Mouse (Mus musculus): ENCODE data around the gene Prkn.
A peak's percentile ranks its signal among the peaks of the same experiment; 100 is the strongest.

Prkn gene

DNA sequence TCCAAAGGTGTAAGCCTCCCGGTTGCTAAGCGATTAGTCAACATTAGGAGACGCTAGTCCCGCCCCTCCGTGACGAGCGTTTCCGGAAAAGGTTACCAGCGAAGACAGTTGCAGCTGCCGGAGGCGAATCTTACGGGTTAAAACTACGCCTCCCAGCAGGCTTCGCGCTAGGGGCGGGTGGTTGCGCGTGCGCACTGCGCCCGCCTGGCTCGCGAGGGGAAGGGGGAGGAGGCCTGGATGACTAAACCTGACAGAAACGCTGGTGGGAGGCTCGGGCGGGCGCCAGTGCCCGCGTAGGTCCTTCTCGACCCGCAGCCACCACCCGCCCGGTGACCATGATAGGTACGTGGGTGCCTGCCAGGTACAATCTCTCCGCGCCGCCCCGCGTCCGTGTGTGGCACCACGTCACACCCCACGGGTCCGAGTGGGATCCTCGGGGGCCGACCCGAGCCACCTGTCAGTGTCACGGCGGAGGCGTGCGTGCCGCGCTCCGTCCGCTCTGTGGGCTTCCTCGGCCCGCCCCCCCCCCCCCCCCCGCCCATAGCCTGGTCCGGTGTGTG is at the start of gene Prkn, which contains the start of gene Pacrg:
Gene Prkn, plus strand, starts transcription at position 237 of the 560 bp plus-strand sequence.
Gene Pacrg, minus strand, starts transcription at position 164 of the 560 bp plus-strand sequence.
- DNase-seq (ENCODE audit: low spot score in 2 of 2): peak; percentile 89 to 94

GRCm38 (mm10) chr17:10791661-10792060 is 48.5 kb upstream of the Prkn start:
- no peak for DNase-seq (ENCODE audit: low spot score in 2 of 2)

- no peak for DNase-seq (ENCODE audit: low spot score in 2 of 2)
Measured at GRCm38 (mm10) chr17:10806692-10807091, 33.5 kb upstream of the Prkn start.

- no peak for DNase-seq (ENCODE audit: low spot score in 2 of 2)
Measured at GRCm38 (mm10) chr17:10807261-10807998, 32.8 kb upstream of the Prkn start.

DNA sequence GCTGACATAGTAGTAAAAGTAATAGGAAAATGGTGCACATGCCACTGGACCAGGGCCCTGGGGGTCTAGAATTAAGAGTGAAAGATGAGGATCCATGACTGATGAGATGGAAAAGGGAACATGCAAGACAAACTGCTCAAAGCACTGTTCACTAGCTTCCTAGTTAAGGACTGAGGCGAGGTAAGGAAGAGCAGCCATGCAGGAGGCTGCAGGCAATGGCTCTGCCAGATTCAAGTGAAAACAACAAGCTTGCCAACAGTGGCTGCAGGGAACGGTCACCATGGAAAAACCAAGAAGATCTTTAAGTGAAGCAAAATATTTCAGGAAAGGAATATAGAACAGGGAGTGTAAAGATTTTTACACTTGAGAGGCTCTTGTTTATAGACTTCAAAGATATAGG is 31.6 kb upstream of the Prkn start:
- DNase-seq (ENCODE audit: low spot score in 2 of 2): no peak

- DNase-seq (ENCODE audit: low spot score in 2 of 2): no peak
Measured at GRCm38 (mm10) chr17:10818971-10819370, 21.2 kb upstream of the Prkn start.

DNA sequence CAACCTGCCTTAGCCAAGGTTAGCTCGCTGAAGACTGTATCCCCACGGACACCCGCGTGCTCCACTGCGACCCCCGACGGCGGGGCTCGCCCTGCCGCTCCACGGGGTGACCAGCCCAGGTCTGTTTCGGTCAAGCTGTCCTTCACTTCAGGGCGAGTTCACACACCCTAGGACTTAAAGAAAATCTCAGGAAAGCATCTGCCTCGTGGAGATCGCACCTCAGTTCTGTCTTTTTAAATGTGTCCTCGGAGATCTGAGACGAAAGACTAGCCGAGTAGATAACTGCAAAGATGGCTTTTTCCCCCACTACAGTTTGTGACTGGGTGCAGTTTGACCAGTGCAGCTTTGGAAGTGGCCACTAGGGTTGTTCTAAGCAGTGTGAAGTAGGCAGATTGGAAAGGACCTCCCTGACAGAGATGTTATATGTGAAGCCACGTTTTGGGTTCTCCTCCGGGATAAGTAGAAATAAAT is 582 bp downstream of the Prkn start:
- DNase-seq (ENCODE audit: low spot score in 2 of 2): peak; percentile 14 to 31

DNA sequence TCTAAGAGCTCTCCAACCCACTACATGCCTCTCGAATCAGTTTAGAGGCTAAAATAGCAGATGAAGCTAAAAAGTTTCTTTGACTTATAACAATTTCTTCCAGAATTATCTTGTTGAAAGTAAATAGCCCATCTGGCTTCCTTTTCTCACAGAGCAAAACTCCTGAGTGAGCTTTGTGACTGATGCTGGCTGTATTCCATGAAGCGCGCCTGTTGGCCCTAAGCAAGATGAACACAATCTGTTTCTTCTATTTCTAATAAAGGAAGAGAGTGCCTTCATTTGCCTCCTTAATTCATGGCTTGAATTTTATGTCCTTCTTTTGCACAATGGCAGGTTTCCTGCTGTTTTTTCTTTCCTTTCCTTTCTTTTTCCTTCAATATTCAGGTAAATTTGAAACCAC is 14.0 kb downstream of the Prkn start:
- no peak for DNase-seq (ENCODE audit: low spot score in 2 of 2)

- no peak for DNase-seq (ENCODE audit: low spot score in 2 of 2)
Measured at GRCm38 (mm10) chr17:10874208-10875187, 34.3 kb downstream of the Prkn start.

DNA sequence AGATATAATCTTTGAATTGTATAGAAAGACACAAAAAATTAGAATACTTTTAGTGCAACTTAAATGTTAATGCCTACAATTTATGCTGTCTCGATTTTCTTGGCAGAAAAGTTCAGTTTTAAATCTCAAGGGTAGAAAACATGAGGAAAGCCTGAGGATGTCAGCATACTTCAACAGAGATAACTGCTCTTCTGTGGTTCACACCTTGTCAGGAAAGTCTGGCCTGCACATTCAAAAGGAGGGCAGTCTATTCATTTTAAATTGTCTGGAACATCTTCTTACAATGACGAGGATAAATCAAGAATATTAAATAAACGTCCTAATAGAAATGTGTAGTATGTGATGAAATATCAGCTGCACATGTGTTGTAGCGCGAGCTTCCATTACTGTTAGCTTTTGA is 38.8 kb downstream of the Prkn start:
- no peak for DNase-seq (ENCODE audit: low spot score in 2 of 2)

DNA sequence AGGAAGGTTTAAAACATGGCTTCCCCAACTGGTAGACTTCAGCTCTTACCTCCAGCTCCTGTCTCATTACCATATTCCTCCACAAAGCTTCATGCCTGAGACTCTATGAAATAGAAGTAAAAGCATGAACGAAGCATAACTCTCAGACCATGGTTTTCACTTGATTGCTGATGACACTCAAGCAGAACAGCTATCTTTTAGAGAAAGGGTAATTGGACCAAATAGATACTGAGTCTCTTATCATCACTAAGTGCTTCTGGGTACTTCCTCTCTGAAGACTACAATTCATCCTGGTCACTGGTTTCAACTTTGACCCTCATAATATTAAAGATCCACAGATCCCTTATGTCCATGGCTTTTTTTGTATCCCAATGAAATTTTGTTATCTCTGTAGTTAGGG is 42.1 kb downstream of the Prkn start:
- DNase-seq (ENCODE audit: low spot score in 2 of 2): no peak

DNA sequence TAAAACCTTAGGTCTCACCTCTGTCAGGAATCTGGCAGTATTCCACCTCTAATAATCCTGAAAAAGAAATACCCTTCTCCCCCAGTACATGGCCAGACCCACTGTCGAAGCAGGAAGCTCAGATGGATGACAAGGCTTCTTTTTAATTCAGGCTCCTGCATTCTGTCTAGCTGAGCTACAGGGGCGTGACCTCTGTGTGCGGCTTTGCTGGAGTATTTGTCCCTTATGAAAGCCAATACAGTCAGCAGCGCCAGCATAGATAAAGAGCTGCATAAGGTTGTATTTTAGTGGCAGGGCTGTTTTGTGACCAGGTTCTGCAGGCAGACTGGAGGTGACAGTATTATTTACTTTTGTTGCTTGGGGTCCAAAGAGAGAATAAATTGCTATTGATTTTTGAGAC is 47.7 kb downstream of the Prkn start:
- no peak for DNase-seq (ENCODE audit: low spot score in 2 of 2)

GRCm38 (mm10) chr17:10901686-10902228 is 61.6 kb downstream of the Prkn start:
- DNase-seq (ENCODE audit: low spot score in 2 of 2): no peak

DNA sequence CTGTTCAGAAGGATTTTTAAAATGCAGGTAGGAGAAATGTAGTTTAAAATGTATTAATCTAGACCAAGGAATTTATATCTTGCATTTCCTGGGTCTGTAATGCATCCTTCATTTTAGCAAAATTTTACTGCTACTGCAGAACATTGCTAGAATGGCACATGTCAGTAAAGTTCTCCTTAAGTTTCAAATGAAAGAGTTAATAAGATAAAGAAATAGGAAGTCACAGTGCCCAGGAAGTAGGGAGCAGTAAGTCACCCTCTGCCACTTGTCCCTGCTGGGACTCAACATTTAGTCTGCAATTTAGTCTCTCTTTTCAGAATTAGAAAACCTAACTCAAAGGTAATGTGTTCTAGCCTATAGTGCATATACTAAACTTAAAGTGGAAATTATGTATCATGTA is 96.5 kb downstream of the Prkn start:
- DNase-seq (ENCODE audit: low spot score in 2 of 2): no peak

DNA sequence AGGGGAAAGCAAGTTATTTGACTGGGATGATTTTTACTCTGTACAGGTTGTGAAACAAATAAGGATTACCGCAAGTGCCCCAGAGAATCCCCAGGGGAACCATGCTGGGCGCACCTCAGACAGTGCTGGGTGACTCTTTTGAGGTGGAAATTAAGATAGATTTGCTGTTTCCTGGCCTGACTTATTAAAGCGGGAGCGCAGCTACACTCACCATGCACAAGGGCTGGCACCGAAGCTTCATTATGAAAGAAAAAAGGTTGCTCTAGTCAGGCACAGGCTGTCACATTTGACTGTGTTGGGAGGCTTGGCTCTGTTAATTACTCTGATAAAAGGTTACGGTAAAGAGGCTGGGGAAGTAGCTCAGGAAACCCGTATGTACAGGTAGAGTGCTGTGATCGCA is 97.7 kb downstream of the Prkn start:
- no peak for DNase-seq (ENCODE audit: low spot score in 2 of 2)

GRCm38 (mm10) chr17:10938755-10939154 is 98.6 kb downstream of the Prkn start:
- no peak for DNase-seq (ENCODE audit: low spot score in 2 of 2)

DNA sequence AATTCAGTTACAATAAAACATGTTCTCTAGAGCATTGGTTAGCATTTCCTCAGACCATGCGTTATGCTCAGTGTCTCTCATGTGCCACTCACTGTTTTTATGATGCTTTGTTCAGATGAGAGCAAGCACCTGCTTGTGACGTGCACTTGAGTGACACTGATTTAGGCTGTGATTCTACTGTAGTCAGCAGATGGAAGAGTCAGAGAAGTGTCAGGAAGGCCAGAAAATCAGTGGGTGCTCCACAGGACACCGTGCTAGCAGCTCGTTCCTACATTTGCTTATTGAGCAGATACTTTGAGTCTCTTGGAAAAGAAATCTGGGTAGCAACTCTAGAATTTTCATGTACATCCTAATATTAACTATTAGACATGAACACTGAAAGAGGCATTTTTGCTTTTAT is 106.4 kb downstream of the Prkn start:
- DNase-seq (ENCODE audit: low spot score in 2 of 2): no peak

DNA sequence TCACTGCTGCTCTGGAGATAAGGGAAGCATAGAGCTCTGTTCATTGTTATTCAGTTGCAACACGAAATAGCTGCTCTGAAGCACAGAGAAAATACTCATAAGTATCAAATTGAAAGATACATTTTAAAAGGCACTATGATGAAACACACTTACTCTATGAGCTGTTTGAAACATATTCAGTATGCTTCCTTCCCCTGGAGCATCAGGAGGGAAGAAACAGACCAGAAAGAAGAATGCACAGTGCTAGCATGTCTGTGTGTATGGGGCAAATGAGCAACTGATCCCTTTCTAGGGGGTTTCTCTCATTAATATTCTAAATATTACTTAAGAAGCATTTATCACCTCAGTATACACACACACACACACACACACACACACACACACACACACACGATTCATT is 107.4 kb downstream of the Prkn start:
- no peak for DNase-seq (ENCODE audit: low spot score in 2 of 2)

- no peak for DNase-seq (ENCODE audit: low spot score in 2 of 2)
Measured at GRCm38 (mm10) chr17:10959066-10959864, 119.1 kb downstream of the Prkn start.

DNA sequence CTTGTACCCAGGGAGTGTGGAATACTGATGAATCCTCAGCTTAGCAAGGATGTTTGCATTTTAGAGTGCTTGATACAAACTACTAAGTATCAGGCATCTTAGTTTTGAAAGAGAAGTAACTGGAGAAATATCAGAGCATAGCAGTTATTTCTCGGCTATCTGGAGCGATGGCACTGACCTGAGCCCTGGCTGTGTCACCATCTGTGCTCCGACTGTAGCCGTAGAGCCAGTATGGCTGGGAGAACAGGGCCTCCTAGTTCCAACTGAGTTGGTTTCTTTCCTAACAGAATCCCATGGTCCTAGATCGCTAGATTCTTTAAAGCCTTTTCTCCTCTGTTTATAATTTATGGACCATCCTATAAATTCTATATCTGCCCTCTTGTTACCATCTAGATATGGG is 122.0 kb downstream of the Prkn start:
- no peak for DNase-seq (ENCODE audit: low spot score in 2 of 2)

DNA sequence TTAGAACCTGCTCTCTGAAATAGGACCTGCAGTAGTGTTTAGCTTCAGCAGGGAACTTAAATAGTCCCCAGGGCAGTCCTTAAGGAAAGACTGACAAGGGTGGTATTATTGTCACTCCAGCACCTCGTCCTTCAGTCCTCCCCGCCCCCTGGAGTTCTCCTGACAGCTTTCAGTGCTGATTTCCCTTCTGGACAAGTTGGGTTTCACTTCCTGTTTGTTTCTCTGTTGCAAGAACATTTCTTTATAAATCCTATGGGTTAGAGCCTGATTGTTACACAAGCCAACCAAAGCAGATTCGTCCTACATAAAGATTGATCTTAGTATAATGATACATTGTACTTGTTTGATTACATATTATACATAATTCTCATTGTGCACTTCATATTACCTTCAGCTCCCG is 142.0 kb downstream of the Prkn start:
- no peak for DNase-seq (ENCODE audit: low spot score in 2 of 2)

Data from frontal cortex, postnatal 25 days (tissue).